Mouse (Mus musculus) testis, adult 2 months (tissue): Measurements from ENCODE around the gene Mtmr4.

ENCODE experiments used
- CTCF ChIP-seq: fragments of 200-500 bp; IDR thresholded peaks from 2 replicates; pipeline ENCODE4 v1.5.1; 2012; ENCODE audit warnings: low read depth, mild to moderate bottlenecking, inconsistent platforms, low read length, moderate library complexity; ENCODE audit not compliant: control insufficient read depth, insufficient read depth, insufficient replicate concordance
- POLR2A ChIP-seq: fragments of 200-500 bp; IDR thresholded peaks from 2 replicates; pipeline ENCODE4 v1.6.1; 2012; ENCODE audit warnings: low read depth, mild to moderate bottlenecking, inconsistent platforms, low read length, moderate library complexity; ENCODE audit not compliant: control insufficient read depth

GRCm38 (mm10) chr11:87611547-87611946 is 19.6 kb downstream of the Mtmr4 start:
- TF ChIP-seq CTCF (no peak), POLR2A (no peak)
